Mouse (Mus musculus) G1E (cell line): ENCODE data around the gene Ssr2. TPM values are rescaled to one million over a fixed set of nuclear protein-coding genes. Genes with fewer than 3 reads are reported as not detected.

Source experiments
- ATAC-seq: 2 replicates; pipeline ENCODE4 v1.8.0; 2016; ENCODE audit warnings: mild to moderate bottlenecking; ENCODE audit not compliant: insufficient number of reproducible peaks, poor library complexity, low FRiP score, severe bottlenecking; ENCODE audit errors: extremely low read depth
- DNase-seq: peaks from one replicate; pipeline ENCODE4 v3.0.0; 2012; ENCODE audit warnings: low spot score
- H3K27me3 ChIP-seq: 2 replicates; pipeline ENCODE4 v1.6.1; 2012; ENCODE audit warnings: mild to moderate bottlenecking, low read length, inconsistent platforms; ENCODE audit not compliant: insufficient read depth
- H3K36me3 ChIP-seq: replicated peaks from 2 replicates; pipeline ENCODE3; 2012; ENCODE audit warnings: mild to moderate bottlenecking, inconsistent platforms
- H3K4me1 ChIP-seq: 2 replicates; pipeline ENCODE4 v1.6.1; 2012; ENCODE audit warnings: low read depth, low read length, inconsistent platforms, mixed read lengths; ENCODE audit not compliant: insufficient read depth
- H3K4me3 ChIP-seq: 2 replicates; pipeline ENCODE4 v1.5.1; 2012; ENCODE audit warnings: low read depth, mild to moderate bottlenecking, inconsistent platforms, low read length, moderate library complexity, mixed read lengths
- H3K9me3 ChIP-seq: replicated peaks from 2 replicates; pipeline ENCODE4 v1.6.1; 2012; ENCODE audit warnings: inconsistent platforms
- CTCF ChIP-seq: IDR thresholded peaks from 2 replicates; pipeline ENCODE4 v1.5.1; 2012; ENCODE audit warnings: low read depth, low read length, inconsistent platforms, mixed read lengths
- GATA1 ChIP-seq: IDR thresholded peaks from 2 replicates; pipeline ENCODE4 v1.6.1; 2012; ENCODE audit warnings: borderline replicate concordance, low read length, inconsistent platforms, mixed read lengths
- GATA2 ChIP-seq: IDR thresholded peaks from 2 replicates; pipeline ENCODE4 v1.6.1; 2012; ENCODE audit warnings: low read depth, low read length, inconsistent platforms, borderline replicate concordance
- POLR2AphosphoS5 ChIP-seq: IDR thresholded peaks from 2 replicates; pipeline ENCODE4 v1.6.1; 2012; ENCODE audit warnings: low read depth, low read length, inconsistent platforms; ENCODE audit not compliant: insufficient replicate concordance
- TAL1 ChIP-seq: conservative IDR thresholded peaks from 2 replicates; pipeline ENCODE4 v1.6.1; 2012; ENCODE audit warnings: low read depth, low read length, inconsistent platforms, mixed read lengths
- polyA plus RNA-seq: library from polyadenylated mRNA; stranded (reverse); fragments of >175 nt; gene quantifications from 2 replicates; pipeline ENCODE4 v1.2.3, GENCODE M21; 2012
- total RNA-seq, 2 experiments: library from RNA; stranded (forward) in 1 of 2; stranded (reverse) in 1 of 2; fragments of 200-1000 nt in 1 of 2; fragments of >200 nt in 1 of 2; fragmentation: Nextera tagmentation in 1 of 2; gene quantifications; 2 replicates each; pipeline ENCODE4 v1.2.3; 2014 to 2017

The Ssr2 gene
- total and polyA plus RNA-seq, 3 experiments, result 134 to 289 (median 280) TPM

DNA sequence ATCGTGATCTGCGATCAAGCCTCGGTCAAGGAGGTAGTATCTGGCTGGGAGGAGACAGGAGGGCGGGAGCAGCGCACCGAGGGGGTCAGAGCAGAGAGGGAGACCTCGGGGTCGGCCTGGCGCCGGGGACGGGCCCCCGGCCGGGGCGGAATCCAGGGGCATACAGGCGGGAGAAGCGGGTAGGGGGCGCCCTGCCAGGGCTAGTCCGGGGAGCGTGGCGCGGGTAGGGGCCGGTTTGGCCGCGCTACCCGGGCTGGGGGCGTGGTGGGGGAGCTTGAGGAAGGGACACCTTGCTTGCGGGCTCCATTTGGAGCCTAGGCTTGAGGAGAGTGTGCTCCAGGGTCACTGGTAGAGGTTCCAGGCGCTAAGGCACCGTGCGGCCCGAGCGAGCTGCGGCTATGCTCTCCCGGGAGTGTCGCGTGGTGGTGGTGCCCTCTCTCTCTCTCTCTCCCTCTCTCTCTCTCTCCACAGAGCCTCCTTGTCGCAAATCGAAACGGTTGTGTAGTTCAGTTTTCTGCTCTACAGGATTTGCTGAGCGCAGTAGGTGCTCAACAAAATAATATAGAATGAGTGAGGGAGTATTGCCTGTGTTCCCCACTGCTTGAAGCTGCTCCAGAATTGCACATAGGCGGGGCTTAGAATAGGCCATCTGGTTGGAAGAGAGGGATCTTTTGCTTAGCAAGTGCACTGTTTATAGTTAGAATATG, 21.6 kb upstream of the Ssr2 start:
- Histone ChIP-seq H3K27me3 (no peaks in the 10 kb centered on the region), H3K9me3 (no peaks in the 10 kb centered on the region), H3K36me3 (peaks cover 60% of the 10 kb centered on the region), H3K4me3 (peak overlapping the region; percentile 95), H3K4me1 (peaks cover 58% of the 10 kb centered on the region)
- ATAC-seq (no peak), DNase-seq (peak; percentile 63)
- TF ChIP-seq GATA2 (no peak), POLR2AphosphoS5 (no peak), TAL1 (no peak), GATA1 (no peak), CTCF (no peak)

DNA sequence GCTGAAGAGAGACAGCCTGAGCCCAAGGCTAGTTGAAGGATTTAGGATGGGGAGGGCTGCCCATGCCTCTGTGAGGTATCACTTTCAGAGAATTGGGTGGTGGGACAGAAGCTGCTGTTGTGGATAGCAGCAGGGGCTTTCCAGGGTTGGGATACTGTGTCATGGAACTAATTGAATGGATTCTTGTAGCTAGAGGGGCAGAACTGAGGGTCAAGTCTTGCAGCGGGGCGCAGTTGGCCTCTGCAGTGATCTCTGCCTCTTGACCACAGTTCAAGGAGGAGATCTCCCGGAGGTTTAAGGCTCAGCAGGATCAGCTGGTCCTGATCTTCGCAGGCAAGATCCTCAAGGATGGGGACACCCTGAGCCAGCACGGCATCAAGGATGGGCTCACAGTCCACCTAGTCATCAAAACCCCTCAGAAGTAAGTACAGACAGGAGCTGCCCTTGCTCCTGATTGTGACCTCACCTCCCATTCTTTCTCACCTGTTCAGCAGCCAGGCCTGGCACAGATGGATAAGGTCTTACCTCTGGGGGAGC, 20.5 kb upstream of the Ssr2 start:
- H3K27me3 ChIP-seq, result no peaks in the 10 kb centered on the region
- peaks cover 61% of the 10 kb centered on the region for H3K36me3 ChIP-seq
- no peak for DNase-seq
- H3K4me1 ChIP-seq, result peaks cover 54% of the 10 kb centered on the region
- TF ChIP-seq CTCF, result no peak
- no peak for TF ChIP-seq GATA2
- TF ChIP-seq GATA1, result no peak
- ATAC-seq, result no peak
- no peaks in the 10 kb centered on the region for H3K9me3 ChIP-seq
- H3K4me3 ChIP-seq, result peak overlapping the region; percentile 34; the same call in 1 of the 2 replicates

DNA sequence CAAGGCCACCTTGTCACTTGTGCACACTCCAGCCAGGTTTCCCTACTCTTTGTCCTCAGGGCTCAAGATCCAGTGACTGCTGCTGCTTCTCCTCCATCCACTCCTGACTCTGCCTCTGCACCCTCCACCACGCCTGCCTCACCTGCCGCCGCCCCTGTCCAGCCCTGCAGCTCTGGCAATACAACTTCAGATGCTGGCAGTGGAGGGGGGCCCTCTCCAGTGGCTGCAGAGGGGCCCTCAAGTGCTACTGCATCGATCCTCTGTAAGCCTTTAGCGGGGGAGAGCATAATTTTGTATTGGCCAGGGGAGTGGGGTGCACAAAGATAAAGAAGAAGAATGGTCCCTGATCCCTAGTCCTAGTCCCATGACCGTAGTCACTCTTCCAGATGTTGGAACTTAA, 19.9 kb upstream of the Ssr2 start:
- TF ChIP-seq GATA1 (no peak), TAL1 (no peak), GATA2 (no peak), POLR2AphosphoS5 (no peak), CTCF (no peak)
- peaks cover 48% of the 10 kb centered on the region for H3K4me1 ChIP-seq
- H3K4me3 ChIP-seq, result peak overlapping the region; percentile 53; the same call in 1 of the 2 replicates
- DNase-seq, result no peak
- no peaks in the 10 kb centered on the region for H3K9me3 ChIP-seq
- peaks cover 61% of the 10 kb centered on the region for H3K36me3 ChIP-seq
- H3K27me3 ChIP-seq, result no peaks in the 10 kb centered on the region
- ATAC-seq, result no peak

DNA sequence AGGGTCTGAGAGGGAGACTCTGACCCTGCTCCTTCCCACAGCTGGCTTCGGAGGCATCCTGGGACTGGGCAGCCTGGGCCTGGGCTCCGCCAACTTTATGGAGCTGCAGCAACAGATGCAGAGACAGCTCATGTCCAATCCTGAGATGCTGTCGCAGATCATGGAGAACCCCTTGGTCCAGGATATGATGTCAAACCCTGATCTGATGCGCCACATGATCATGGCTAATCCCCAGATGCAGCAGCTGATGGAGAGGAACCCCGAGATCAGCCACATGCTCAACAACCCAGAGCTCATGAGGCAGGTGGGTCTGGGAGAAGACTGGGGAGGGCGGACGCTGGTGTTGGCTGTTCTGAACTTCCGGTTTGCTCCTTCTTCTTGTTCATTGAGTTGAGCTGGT, 19.1 kb upstream of the Ssr2 start:
- Histone ChIP-seq H3K36me3 (peaks cover 63% of the 10 kb centered on the region), H3K4me1 (peaks cover 41% of the 10 kb centered on the region)
- DNase-seq, result no peak

DNA sequence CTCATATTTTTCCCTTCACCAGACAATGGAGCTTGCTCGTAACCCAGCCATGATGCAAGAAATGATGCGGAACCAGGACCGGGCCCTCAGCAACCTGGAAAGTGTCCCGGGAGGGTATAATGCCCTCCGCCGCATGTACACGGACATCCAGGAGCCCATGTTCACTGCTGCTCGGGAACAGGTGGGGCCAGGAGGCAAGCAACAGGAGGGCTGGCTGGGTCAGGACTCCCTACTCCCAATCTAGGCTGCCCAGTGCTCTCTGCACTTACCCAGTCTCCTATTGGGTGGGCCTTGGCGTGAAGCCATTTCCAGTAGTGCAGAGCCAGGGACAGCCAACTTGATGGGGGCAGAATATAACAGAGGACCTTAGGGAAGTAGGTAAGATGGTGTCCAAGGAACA, 16.1 kb upstream of the Ssr2 start:
- H3K9me3 ChIP-seq, result no peaks in the 10 kb centered on the region
- H3K36me3 ChIP-seq, result peaks cover 93% of the 10 kb centered on the region
- no peaks in the 10 kb centered on the region for H3K27me3 ChIP-seq
- H3K4me1 ChIP-seq, result peaks cover 29% of the 10 kb centered on the region
- TF ChIP-seq POLR2AphosphoS5 (no peak), GATA2 (no peak), CTCF (no peak), GATA1 (no peak), TAL1 (no peak)
- H3K4me3 ChIP-seq, result no peak overlapping the region
- no peak for DNase-seq
- ATAC-seq, result no peak

More for the DNA sequence above, 19.1 kb upstream of the Ssr2 start:
- no peaks in the 10 kb centered on the region for H3K27me3 ChIP-seq
- no peak overlapping the region for H3K4me3 ChIP-seq
- no peak for ATAC-seq
- no peaks in the 10 kb centered on the region for H3K9me3 ChIP-seq
- TF ChIP-seq CTCF, result no peak
- no peak for TF ChIP-seq GATA2
- no peak for TF ChIP-seq TAL1

DNA sequence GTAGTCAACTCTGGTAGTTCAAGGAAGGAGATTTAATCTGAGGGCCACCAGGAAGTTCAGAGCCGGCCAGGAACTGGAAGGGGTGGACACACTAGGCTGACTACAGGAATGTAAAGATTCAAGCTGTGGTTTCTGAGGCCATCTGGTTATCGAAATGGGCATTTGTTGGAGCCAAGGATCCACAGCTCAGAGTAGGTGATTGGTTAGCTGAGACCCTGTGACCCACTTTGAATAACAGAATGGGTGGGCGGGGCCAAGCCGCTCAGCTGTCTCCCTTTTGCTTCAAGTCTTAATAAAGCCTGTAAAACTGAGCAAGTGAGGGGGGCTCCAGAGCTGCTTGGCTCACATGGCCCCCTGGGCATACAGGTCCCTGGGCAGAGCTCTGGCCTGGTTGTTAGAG, 13.7 kb upstream of the Ssr2 start:
- Histone ChIP-seq H3K4me1 (peaks cover 13% of the 10 kb centered on the region), H3K4me3 (no peak overlapping the region), H3K27me3 (no peaks in the 10 kb centered on the region), H3K9me3 (no peaks in the 10 kb centered on the region), H3K36me3 (peaks cover 95% of the 10 kb centered on the region)
- DNase-seq, result no peak
- TF ChIP-seq POLR2AphosphoS5 (no peak), GATA1 (no peak), CTCF (no peak)
- ATAC-seq, result no peak

- TF ChIP-seq GATA1 (no peak), POLR2AphosphoS5 (no peak), CTCF (no peak), TAL1 (no peak), GATA2 (no peak)
- ATAC-seq (no peak), DNase-seq (no peak)
- Histone ChIP-seq H3K27me3 (no peaks in the 10 kb centered on the region), H3K36me3 (peaks cover 98% of the 10 kb centered on the region), H3K4me3 (no peak overlapping the region), H3K4me1 (peaks cover 17% of the 10 kb centered on the region; the same call in 1 of the 2 replicates), H3K9me3 (no peaks in the 10 kb centered on the region)
These were observed 12.2 kb upstream of the Ssr2 start for GRCm38 (mm10) chr3:88563442-88563841.
